Mouse (Mus musculus) left cerebral cortex, postnatal 10 days (tissue): ENCODE measurements around the gene Upb1. TPM values are rescaled to one million over a fixed set of nuclear protein-coding genes. Genes with fewer than 3 reads are reported as not detected.
A peak's percentile ranks its signal among the peaks of the same experiment; 100 is the strongest.
"Not testable (repeated sequence)": the region's sequence is repeated elsewhere in the genome, so short reads cannot be mapped to it uniquely, and the experiment has no call there.

Experiments
- DNase-seq, 2 experiments: peaks; one replicate each; pipeline ENCODE4 v3.0.0; 2021 to 2022; ENCODE audit warnings: low spot score in 2 of 2, mixed read lengths in 1 of 2; ENCODE audit errors: extremely low spot score in 1 of 2
- intact Hi-C: fragments of 180-260 bp; cut with DNase I; formaldehyde crosslinking; loops from one replicate; pipeline ENCODE4 v1.15.1; 2025
- total RNA-seq, 2 experiments: library from RNA; stranded (reverse); gene quantifications; 2 replicates each; pipeline ENCODE4 v1.2.3; 2021

The Upb1 gene
- total RNA-seq, 2 experiments from 2014 or later, result 0.32 to 0.51 TPM

DNA sequence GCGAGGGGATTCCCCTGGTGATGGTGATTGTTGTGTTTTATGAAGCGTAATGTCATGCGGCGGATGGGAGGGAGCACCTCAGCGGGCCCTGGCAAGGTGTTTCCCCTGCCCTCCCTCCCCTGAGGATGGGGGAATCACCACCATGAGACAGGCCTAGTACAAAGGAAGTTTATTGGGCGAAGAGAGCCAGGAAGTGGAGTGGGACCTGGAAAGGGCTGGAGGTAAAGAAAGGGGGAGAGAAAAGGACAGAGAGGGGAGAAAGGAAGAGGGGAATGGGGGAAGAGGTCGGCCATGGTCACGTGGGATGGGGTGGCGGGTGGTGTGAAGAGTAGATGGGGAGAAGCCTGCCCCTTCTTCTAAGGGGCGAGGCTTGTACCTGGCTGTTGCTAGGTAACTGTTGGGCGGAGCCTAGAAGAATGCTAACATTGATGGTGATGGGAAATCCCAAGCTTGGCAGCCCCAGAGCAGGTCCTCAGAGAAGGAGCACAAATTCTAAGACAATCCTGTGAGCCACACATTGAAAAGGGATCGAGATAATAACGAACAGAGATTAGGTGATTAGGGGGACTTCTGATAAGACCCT, 45.7 kb downstream of the Upb1 start:
- peak in 1 of 2 experiments; percentile 54 for DNase-seq
- intact Hi-C loops, result no loop called here

DNA sequence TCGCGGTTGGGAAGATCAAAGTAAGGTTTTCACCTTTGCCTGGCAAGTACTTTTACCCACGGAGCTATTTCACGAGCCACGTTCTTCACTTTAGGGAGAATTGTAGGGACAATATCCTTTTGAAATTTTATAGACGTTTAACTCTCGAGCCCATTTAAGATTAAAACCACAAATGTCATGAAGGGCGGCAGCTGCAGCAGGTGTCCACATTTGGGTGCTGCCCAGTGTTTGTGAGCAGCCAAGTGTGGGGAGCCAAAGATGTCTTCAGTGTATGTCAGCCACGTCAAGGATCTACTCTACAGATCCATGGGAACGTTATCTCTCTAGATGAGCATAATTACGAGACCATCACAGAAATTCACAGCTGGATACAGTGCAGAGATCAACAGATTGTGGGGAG, 46.6 kb downstream of the Upb1 start:
- intact Hi-C loops, result no loop called here
- DNase-seq, result no peak

DNA sequence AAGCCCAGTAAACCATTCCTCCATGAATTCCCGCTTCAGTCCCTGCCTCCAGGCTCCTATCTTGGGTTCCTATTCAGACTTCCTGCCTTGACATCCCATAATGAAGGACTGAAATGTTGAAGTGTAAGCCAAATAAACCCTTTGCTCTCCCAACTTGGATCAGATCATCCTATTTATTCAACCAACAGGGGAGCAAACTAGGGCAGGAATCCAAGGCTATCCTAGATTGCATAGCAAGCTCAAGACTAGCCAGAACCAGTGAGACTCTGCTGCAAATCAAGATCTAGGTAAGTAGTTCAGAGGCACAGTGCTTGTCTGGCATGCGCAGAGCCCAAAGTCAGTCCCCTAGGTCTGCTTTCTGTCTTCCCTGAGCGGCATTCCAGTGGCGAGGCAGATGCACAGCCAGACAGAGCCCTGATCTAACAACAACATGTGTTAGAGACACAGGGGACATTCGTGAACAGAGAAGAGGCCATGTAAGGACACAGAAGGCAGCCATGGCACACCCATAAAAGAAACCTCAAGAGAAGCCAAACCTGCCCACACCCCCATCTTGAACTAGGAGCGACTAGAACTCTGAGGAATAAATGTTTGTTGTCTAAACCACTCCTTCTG, 48.0 kb downstream of the Upb1 start:
- no peak for DNase-seq
- intact Hi-C loops, result no loop called here

DNA sequence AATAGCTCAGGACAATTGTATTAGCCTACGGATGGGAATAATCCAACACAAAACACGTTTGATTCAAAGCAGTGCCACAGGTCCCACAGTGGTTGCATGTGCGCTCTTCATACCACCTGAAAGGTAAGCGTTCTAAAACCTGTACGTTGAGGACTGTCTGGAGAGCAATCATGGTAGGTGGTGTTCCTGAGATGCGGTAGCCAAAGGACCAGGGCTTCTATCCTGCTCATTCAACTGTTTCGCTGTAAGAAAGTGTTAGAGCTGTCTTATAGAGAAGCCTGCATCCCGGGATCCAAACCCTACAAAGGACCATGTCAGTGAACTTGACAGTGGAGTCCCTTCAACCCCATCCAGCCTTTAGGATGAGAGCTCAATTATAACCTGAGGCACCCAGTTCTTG, 49.4 kb downstream of the Upb1 start:
- DNase-seq, result no peak

DNA sequence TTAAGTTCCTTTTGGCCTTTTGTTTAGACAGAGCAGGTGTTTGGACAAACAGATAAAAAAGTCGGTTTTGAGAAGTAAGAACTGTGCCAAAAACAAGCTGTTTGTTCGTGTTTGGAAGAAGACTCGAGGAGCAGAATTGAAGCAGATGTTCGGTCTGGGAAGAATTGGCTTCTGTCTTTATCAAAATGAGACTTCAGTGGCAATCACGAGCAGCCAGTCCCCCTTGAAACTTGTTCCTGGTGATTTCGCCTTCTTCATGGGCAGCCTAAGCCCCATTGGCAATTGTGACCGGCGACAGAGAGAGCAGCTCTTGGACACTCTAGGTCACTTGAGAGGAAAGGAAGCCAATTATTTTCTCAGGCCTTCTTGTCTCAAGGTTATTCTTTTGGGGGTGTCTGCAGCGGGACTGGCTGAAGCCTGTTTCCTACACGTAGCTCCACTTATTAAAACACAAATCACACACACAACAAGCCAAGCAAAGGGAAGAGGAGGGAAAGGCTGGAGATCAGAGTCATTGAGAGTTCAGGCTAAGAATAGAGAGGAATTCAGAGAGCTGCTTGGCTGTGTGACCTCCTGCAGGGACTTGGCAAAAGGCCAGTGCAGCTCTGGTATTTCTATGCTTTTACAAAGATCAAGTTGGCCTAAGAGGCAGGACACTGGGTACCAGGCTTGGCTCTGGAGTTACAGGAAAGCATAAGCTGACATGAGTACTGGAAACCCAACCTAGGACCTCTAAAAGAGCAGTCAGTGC, 50.3 kb downstream of the Upb1 start:
- intact Hi-C loops, result no loop called here
- DNase-seq, result peak in 1 of 2 experiments; percentile 91

More for the DNA sequence above, 49.4 kb downstream of the Upb1 start:
- intact Hi-C loops, result no loop called here

DNA sequence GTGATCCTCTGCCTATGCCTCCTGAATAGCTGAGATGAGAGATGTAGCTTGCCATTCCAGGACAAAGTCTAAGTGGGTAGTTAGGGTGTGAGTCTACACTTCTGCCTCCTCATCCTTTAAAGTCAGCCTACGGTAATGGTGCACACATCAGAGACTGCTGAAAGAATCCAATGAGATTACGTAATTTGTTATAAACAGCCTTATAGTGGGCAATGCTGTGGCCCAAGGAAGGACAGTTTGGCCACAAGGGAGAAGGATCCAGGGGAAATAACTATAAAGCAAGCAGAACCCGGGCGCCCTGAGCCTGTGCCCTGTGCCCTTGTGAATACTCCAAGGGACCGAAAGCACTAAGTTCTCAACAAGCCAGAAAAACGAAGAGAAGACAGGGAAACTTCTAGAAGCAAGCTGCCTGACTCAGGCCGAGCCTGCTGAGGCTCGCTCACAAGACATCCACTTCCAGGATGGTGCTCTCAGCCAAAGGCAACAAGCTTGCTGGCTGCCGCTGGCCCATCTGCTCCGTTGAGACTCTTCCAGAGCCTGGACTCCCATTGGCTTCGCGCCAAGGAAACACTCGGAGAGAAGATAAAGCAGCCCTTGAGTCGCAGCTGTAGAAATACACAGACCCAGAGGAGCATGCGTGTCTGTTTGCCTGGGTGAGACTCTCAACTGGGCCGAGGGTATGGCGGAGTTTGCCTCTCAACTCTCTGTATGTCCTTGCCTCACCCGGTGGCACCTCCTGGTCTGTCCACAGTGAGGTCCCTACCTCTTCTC, 55.3 kb downstream of the Upb1 start:
- DNase-seq, result not testable (repeated sequence)

DNA sequence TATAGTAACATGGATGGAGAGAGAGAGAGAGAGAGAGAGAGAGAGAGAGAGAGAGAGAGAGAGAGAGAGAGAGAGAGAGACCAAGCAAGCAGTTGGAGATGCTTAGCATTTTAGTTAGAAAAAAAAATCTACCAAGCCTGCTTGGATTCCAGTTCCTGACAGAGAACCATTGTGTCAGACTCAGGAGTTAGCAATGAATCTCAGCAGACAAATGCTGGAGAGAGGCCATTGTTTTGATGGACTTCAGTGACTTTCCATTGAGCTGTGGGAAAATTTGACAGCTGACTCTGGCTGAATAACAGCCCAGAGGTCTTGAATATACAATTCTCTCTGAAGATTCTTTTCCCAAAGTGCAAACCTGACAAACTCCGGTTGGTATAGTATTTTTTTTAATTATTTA, 56.9 kb downstream of the Upb1 start:
- intact Hi-C loops, result no loop called here
- no peak for DNase-seq

More for the DNA sequence above, 55.3 kb downstream of the Upb1 start:
- intact Hi-C loops, result not testable (repeated sequence)

DNA sequence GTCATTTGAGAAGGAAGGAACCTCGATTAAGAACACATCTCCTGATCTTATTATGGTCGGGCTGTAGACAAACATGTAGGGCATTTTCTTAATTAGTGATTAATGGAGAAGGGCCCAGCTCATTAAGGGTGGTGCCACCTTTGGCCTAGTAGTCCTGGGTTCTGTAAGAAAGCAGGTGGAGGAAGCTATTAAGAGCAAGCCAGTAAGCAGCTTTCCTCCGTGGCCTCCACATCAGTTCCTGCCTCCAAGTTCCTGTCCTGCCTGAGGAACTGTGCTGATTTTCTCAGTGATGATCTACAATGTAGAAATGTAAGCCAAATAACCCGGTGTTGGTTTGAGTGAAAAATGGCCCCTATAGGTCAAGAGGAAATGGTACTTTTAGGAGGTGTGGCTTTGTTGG, 57.4 kb downstream of the Upb1 start:
- intact Hi-C loops, result no loop called here
- no peak for DNase-seq

DNA sequence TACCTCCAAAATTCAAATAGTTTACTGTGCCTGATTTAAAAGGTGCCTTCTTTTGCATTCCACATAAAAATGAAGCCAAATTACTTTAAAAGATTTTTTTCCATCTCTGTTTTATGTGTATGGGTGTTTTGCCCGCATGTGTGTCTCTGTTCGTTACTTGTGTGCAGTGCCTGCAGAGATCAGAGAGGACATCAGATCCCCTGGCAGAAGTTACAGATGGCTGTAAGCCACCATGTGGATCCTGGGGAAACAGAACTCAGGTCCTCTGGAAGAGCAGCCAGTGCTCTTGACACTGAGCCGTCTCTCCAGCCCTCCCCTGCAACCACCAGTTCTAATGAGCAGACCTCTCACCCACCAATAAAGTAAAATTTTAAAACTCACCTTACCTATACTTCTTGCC, 61.8 kb downstream of the Upb1 start:
- intact Hi-C loops, result no loop called here
- DNase-seq, result no peak

DNA sequence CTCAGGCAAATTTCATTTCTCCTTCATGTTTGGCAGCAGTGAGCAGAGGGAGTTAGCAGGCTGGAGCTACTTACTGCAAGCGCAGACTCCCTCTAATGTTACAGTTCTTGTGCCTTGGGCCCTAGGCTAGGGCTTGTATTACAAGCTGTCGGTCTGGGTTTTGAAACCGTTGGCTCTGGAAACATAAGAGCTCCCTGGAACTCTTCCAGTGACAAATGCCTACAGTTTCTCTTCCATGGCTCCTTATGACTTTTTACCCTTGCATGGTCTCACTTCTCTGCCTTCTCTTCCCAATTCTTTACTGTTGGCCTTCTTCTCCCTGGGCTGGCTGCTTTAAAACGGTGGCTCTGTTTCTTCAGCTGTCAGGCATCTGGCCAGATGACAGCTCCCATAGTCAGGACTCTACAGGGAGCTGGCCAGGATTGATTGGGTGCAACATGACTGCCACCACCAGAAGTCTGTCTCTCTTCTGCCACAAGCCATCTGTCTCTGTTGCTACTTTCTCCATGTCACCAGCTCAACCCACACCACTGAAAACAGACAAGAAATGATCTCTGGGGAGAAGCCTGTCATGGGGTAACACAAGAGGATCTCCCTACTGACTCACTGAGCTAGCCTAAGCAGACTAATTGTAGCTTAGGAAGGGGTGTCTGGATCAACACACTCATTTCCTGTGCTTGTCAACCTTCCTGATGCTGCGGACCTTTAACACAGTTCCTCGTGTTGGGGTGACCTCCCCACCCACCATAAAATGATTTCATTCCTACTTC, 65.1 kb downstream of the Upb1 start:
- DNase-seq, result no peak
- intact Hi-C loops, result no loop called here

DNA sequence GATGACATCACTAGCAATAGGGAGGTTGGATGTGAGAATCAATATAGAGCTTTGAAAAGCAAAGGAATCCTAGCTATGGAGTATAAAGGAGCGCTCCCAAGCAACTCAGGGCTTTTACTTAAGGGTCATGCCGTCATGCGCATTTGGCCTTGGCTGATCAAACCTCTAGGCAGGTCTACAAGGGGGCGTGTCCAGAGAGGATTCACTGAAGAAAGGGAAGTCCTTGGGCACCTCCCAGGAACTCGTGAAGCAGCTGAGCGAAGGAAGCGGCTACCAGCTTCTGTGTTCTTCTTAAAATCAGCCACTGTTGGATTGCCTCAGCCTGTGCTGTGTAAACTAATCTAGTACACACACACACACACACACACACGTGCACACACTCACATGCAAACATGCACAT, 72.5 kb downstream of the Upb1 start:
- no peak for DNase-seq
- intact Hi-C loops, result no loop called here

DNA sequence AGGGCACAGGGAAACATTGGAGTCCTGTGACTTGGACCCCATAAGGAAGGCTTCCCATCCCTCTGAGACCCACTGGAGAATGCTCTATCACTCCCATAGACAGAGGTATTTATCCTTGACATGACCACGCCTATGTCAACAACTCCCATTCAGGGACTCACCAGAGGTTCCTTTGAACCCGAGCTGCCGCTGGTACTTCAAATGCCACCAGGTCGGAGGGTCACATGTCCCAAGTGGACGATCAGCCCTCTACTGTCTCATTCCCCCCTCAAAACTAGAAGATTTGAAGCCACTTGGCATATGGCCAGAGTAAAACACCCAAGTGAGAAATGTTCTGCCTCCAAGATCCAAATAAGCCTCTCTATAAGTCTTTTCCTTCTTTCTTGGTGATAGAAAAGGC, 73.7 kb downstream of the Upb1 start:
- no peak for DNase-seq
- intact Hi-C loops, result no loop called here

DNA sequence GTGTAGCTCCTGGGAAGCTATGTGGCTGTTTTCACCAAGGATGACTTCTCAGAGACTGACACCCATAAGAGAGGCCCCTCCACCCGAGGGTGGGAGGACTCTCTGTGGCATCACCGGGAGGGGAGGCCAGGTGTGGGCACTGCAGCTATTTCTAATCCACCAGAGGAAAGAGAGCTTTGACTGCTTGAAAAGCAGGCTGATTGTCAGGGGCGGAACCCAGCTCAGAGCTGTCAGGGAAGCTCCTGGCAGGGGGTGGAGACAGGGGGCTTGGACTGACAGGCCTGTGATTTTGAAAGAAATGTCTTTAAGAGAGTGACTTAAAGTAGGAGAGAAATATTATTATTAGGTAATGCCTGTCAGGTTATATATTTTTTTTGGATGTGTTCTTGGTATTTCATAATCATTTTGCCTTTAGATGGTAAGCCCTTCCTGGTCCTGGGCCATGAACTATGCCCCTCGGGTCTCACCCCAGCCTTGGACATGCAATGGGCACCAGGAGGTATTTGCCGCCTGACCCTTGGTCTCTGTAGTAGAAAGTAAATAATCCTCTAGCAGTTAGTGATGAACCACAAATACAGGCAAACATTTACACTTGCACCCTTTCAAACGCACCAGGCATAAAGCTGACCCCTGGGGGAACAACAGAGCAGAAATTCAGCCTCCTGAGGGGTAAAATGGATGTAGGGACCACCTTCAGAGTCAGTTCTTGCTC, 74.4 kb downstream of the Upb1 start:
- intact Hi-C loops, DNase-seq: not testable (repeated sequence)

DNA sequence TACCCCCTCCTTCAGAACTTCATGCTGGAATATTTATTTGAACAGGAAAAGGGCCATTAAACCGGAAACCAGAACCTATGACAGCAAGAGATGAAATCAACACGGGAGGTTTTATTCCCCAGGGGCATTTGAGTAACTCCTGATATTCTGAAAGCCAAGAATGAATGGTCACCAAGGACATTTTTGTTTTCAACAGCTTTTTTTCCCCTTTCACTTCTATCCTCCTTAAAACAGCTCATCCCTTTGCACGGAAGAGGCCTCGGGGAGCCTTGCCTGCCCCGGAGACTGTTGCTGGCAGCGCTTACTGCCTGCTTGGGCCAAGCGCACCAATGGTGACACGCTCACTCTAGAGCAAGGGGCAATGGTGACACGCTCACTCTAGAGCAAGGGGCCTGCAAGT, 76.1 kb downstream of the Upb1 start:
- DNase-seq, result no peak
- intact Hi-C loops, result no loop called here

DNA sequence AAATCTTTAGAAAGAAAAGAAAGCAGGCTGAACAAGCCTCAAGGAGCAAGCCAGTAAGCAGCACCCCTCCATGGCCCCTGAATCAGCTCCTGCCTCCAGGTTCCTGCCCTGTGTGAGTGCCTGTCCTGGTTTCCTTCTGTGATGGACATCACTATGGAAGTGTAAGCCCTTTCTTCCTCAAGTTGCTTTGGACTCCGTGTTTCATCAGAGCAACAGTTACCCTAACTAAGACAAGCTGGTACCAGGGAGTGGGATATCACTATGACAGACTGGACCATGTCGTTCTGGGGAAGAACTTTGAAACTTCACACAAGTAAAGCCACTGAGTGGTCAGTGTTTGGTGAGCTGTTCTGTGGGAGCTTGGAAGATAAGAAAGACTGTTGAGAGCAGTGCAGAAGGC, 79.0 kb downstream of the Upb1 start:
- no peak for DNase-seq
- intact Hi-C loops, result loop anchor here (5.0 kb wide), 1 partner anchor 43 kb away; no protein-coding TSS in a partner anchor

DNA sequence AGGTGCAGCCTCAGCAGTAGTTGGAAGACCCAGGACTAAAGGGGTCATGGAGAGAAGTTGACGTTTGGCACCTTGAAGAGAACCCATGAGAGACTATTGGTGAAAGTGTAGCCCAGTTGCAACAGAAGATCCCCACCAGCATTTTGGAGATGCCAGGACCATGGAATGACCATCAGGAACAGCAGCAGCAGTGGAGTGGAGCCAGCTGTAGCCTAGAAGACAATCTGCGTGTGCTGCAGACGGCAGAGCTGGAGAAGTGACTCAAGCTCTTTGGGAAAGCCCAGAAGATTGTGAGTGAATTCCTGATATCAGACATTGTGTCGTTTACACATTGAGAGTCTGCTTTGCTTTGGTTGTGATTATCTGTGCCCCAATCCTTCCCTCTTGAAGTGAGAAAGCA, 80.8 kb downstream of the Upb1 start:
- intact Hi-C loops, result loop anchor here (5.0 kb wide), 1 partner anchor 44 kb away; no protein-coding TSS in a partner anchor
- no peak for DNase-seq

DNA sequence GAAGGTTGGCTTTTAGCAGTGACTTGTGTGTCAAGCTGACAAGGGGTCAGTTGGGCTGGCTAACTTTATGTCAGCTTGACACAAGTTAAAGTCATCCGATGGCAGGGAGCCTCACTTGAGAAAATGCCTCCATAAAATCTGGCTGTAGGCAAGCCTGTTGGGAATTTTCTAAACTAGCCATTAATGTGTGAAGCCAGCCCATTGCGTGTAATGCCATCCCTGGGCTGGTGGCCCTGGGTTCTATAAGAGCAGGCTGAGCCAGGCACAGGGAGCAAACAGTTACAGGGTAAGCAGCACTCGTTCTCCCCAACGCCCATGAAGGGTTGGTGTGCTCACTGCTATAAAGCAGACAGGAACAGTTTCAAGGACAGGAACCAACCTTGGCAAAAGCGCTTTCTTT, 81.4 kb downstream of the Upb1 start:
- intact Hi-C loops, result loop anchor here (5.0 kb wide), 1 partner anchor 45 kb away; no protein-coding TSS in a partner anchor

DNA sequence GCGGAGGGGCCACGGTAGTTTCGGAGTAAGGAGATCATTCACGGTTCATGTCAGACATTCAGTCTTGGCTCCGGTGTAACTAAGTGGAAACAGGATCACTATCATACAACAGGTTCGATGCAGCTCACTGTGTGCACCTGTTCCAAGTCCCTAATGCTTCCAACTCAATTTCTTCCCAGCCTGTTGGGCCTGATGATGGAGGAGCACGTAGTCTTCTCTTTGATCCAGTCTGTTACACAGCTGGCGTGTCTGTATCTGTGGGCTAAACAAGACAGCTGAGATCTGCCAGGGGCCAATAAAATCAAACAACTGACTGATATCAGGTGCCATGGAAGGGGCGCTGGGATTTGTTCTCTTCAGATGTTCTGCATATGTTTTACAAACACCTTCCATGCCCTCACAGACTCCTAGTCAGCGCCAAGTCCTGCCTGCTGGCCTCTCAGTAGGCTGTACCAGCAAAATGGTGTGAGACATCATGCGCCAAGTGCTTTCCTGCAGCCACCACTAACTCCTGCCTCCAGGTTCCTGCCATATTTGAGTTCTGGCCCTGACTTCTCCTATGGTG, 82.1 kb downstream of the Upb1 start:
- DNase-seq, result no peak
- intact Hi-C loops, result loop anchor here (5.0 kb wide), 1 partner anchor 46 kb away; no protein-coding TSS in a partner anchor

More for the DNA sequence above, 81.4 kb downstream of the Upb1 start:
- DNase-seq, result no peak
